Mouse (Mus musculus) T-helper 17 cell (primary cell): ENCODE data around the gene Adora3.

Experiments
- in situ Hi-C, 2 experiments: fragments of 300-600 bp; cut with MboI, MseI; formaldehyde crosslinking; loops; 1 replicate in 1 of 2; 2 replicates in 1 of 2; pipeline ENCODE4 v1.15.1; 2025; ENCODE audit warnings: high pct_unique_total_duplicates in 2 of 2

Adora3 gene

DNA sequence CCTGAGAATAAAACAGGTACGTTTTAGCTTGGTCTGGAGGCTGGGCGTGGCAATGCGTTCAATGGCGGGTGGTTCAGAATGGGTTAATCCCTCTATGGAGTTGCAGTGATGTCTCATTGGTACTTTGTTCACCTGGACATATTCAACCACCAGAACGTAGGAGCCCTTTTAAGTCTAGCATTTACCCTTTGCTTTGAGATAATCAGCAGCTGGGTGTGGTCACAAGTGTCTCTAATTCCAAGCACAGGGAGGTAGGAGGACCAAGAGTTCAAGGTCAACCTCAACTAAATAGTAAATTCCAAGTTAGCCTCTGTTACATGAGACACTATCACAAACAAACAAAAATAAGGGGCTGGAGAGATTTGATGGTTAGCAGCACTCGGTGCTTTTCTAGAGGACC lies 58.1 kb downstream of the Adora3 start:
- in situ Hi-C loops = no loop called here

DNA sequence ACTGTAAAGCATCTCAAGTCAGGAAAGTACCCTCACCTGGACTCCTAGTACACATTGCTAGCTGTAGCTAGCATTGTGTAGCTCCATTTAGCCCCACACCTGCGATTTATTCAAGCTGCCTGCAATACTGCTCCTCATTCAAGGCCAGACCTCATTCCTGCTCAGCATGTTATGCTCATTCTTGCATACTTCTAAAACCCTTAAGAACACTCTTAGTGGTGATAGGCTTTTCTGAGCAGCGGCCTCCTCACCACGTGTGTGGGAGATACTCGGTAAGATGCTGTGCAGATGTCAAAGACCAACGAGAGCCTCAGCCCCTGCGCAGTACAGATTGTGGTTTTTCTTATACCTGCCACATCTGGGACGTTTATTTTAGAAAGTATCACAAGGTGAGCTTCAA lies 59.2 kb downstream of the Adora3 start:
- in situ Hi-C loops = no loop called here

DNA sequence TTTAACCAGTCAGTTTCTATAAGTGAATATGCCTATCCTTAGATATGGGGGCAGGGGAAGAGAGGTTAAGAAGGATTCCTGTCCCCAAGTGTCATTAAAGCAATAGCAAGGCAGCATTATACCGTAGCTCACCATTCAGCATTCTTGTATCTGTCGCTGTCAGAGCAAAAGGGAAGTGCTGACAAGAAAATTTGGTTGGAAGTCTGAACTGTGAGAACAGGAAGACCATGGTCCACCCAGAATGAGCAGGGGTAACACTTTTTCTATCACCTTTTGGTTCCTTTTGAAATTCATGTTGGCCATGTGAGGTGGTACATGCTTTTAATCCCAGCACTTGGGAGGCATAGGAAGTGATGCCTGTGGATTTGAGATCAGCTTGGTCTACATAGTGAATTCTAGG lies 60.4 kb downstream of the Adora3 start:
- in situ Hi-C loops = no loop called here

DNA sequence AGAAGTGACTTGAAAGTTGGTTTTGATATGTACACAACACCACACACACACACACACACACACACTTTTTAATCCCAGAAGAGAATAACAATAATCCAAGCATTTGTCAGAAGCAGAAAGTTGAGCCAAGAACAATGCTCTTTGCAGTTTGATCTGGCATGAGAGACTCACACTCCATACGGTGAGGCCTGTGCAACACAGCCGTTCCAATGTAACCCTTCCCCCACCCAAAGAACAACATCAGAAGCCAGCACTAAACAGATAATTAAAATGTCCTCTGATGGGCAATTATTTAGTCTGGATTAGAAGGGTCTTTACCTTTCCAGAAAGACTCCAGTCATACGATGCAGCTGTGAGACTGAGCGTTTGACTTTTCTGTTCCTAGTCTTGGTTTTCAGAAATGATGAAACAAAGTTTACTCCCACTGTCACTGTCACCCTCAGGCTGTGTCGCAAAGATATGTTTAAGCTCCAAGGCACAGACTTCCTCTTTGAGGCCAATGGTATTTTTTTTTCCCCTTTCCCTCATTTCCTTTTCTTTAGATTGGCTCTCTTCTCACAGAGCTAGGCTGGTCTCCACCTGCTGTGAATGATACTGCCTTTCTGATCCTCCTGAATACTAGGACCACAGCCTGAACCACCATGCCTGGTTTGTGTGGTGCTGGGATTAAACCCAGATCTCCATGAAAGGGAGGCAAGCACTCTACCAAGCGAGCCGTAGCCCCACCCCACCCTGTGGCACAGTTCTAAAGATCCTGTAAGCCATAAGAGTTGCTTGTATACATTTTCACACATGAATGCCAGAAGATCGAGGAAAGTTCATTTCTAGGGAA lies 61.8 kb downstream of the Adora3 start, which contains the start of gene I830077J02Rik:
I830077J02Rik (minus strand) TSS at position 425 of the 832 bp plus-strand sequence.
- in situ Hi-C loops = no loop called here

DNA sequence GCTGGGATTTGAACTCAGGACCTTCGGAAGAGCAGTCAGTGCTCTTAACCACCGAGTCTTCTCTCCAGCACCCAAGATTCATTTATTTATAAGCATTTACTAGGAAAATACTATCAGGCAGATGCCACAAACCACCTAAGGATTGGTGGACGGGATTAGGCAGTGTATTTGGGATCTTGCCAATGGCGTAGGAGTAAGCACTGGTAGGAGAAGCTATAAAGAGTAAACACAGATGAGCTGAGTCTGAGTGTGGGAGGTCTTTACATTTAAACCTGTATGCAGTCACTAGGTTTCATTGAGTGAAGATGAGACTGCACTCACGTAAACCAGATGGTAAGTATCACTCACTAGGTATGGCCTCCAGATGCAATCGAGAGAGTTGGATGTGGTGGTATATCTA lies 63.3 kb downstream of the Adora3 start:
- in situ Hi-C loops = no loop called here

DNA sequence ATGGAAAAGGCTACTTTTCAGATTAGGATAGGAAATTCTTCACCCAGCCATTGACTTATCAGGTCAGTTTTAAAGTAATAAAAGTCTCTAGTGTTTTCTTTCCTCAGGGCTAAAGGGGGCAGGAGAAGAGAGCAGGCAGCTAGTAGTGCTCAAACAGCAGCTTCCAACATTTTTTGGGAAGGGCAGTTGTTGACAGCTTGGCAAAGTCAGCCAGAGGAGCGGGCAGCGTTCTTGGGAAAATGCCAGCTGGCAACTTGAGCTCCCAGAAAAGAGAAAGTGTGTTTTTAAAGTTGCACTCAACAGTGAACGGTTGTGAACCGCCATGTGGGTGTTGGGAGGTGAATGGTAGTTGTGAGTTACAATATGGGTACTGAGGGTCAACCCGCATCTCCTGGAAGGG lies 64.4 kb downstream of the Adora3 start:
- in situ Hi-C loops = no loop called here

DNA sequence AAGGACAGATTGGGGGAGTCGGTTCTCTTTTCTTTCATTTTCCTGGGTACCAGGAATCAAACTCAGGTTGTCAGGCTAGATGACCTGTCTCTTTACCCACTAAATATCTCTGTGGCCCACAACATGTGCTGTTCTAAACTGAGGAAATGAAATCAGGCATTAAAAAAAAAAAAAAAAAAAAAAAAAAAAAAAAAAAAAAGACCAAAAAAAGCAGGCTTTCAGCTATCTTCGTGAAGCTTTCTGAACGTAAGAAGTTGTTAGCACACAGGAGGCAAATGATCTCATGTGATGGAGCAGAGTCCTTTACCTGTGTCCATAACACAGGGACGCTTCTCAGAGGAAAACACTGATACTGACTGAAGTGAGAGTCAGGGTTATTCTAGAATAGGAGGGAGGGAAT lies 65.5 kb downstream of the Adora3 start:
- in situ Hi-C loops = no loop called here

DNA sequence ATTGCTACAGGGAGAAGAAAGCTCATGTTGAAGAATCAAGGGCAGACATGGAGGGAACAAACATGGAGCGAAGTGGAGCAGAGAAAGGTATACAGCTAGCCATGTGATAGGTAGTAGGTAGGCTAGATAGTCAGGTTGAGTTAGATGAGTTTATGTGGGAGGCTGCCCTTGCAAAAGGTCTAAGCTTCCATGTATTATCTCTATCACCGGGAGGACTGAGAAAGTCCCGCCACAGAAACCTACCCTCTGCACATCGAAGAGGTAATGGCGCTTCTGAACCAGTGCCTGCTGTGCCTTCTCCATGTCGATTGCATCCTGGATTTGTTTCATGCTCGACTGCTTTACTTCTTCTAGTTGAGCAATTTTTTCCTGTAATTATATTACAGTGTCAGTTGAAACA lies 80.7 kb downstream of the Adora3 start:
- in situ Hi-C loops = loop anchor here in 1 of 2 experiments (10.0 to 25.0 kb wide), 2 partner anchors 1386 to 1843 kb away; partner anchors contain the start of gene Rbm15

DNA sequence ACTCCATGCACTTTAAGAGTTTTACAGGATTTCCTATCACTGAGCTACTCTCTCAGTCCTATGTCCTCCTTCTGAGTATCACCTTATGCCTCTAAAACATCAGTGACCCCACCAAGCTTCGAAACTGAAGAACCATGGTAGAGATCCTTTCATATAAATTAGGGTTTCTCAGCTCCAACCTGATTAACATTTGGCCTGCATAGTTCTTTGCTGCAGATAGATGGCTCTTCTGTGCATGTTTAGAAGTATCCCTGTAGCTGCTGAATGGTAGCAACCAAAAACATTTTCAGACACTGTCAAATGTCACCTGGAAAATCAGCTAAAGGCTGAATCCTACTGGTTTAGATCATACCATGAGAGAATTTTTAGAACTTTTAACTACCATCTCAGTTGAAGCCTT lies 86.6 kb downstream of the Adora3 start:
- in situ Hi-C loops = loop anchor here in 1 of 2 experiments (5.0 to 25.0 kb wide), 4 partner anchors 60 to 1838 kb away; partner anchors contain the start of genes Ddx20 and Rbm15

DNA sequence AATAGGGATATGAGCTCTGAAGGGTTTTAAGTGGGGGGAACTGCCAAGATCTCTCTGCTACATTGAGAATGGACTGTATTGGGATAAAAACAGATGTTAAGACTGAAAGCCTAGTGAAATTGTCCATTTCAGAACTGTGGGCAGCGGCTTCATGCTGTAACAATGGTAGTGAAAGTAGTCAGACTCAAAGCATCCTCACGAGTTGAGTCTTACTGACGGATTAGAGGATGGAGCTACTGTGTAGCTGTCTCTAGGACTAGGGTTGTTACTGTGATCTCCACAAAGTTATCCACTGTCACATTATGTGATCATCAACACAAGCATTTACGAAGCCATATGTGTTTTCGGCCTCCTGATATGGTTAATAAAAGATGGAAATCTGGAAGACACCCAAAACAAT lies 87.5 kb downstream of the Adora3 start:
- in situ Hi-C loops = loop anchor here in 1 of 2 experiments (5.0 to 25.0 kb wide), 4 partner anchors 61 to 1837 kb away; partner anchors contain the start of genes Ddx20 and Rbm15
